Mouse (Mus musculus) frontal cortex, postnatal 10 days (tissue): ENCODE measurements around the gene Cnot6.

Source experiments
- DNase-seq, 2 experiments: peaks; one replicate each; pipeline ENCODE4 v3.0.0; 2022; ENCODE audit warnings: low spot score in 2 of 2, mixed read lengths in 1 of 2

Cnot6 gene

GRCm38 (mm10) chr11:49654651-49655050 is 57.9 kb downstream of the Cnot6 start:
- DNase-seq, result no peak

- no peak for DNase-seq
Measured at GRCm38 (mm10) chr11:49653079-49653408, 59.5 kb downstream of the Cnot6 start.

GRCm38 (mm10) chr11:49652401-49653078 is 60.0 kb downstream of the Cnot6 start:
- peak; percentile 71 to 82 for DNase-seq

GRCm38 (mm10) chr11:49651762-49652322 is 60.7 kb downstream of the Cnot6 start:
- DNase-seq, result no peak

GRCm38 (mm10) chr11:49650994-49651761 is 61.3 kb downstream of the Cnot6 start:
- DNase-seq, result no peak

GRCm38 (mm10) chr11:49650113-49650993 is 62.2 kb downstream of the Cnot6 start:
- no peak for DNase-seq

GRCm38 (mm10) chr11:49645677-49646076 is 66.8 kb downstream of the Cnot6 start:
- no peak for DNase-seq

- no peak for DNase-seq
Measured at GRCm38 (mm10) chr11:49636449-49636848, 76.1 kb downstream of the Cnot6 start.

- DNase-seq, result no peak
Measured at GRCm38 (mm10) chr11:49635671-49636070, 76.9 kb downstream of the Cnot6 start.

GRCm38 (mm10) chr11:49634101-49634500 is 78.4 kb downstream of the Cnot6 start:
- DNase-seq, result no peak

GRCm38 (mm10) chr11:49632256-49632655 is 80.3 kb downstream of the Cnot6 start:
- DNase-seq, result no peak

GRCm38 (mm10) chr11:49631154-49631553 is 81.4 kb downstream of the Cnot6 start:
- no peak for DNase-seq

- DNase-seq, result no peak
Measured at GRCm38 (mm10) chr11:49626748-49627147, 85.8 kb downstream of the Cnot6 start.

GRCm38 (mm10) chr11:49625863-49626262 is 86.7 kb downstream of the Cnot6 start:
- DNase-seq, result no peak

GRCm38 (mm10) chr11:49624156-49624555 is 88.4 kb downstream of the Cnot6 start:
- DNase-seq, result no peak

- no peak for DNase-seq
Measured at GRCm38 (mm10) chr11:49621953-49622352, 90.6 kb downstream of the Cnot6 start.
